Mouse (Mus musculus) olfactory bulb, adult 2 months (tissue): ENCODE data around the gene Nos1ap. TPM values are rescaled to one million over a fixed set of nuclear protein-coding genes. Genes with fewer than 3 reads are reported as not detected.

ENCODE experiments used
- H3K27ac ChIP-seq: fragments of 200-500 bp; 2 replicates; pipeline ENCODE4 v1.5.1; 2012; ENCODE audit warnings: low read depth, low read length; ENCODE audit not compliant: insufficient read depth
- H3K4me1 ChIP-seq: fragments of 200-500 bp; 2 replicates; pipeline ENCODE4 v1.6.1; 2012; ENCODE audit warnings: low read length; ENCODE audit not compliant: control insufficient read depth, insufficient read depth
- H3K4me3 ChIP-seq: fragments of 200-500 bp; 2 replicates; pipeline ENCODE4 v1.5.1; 2012; ENCODE audit warnings: mild to moderate bottlenecking, low read depth, low read length, moderate library complexity; ENCODE audit not compliant: insufficient read depth
- CTCF ChIP-seq: fragments of 200-500 bp; IDR thresholded peaks from 2 replicates; pipeline ENCODE4 v1.5.1; 2012; ENCODE audit warnings: low read depth, mild to moderate bottlenecking, low read length, moderate library complexity; ENCODE audit not compliant: insufficient read depth
- POLR2A ChIP-seq: fragments of 200-500 bp; IDR thresholded peaks from 2 replicates; pipeline ENCODE4 v1.6.1; 2012; ENCODE audit warnings: mild to moderate bottlenecking, low read depth, low read length, moderate library complexity; ENCODE audit not compliant: insufficient read depth
- WGBS: fragments of 180-500 bp; shearing (Covaris S2); methylation state at CpG from one replicate; pipeline ENCODE4 v1.1.7; 2018; 5-methylcytosine and 5-hydroxymethylcytosine counted together
- polyA plus RNA-seq: library from polyadenylated mRNA; stranded (reverse); fragments of >200 nt; gene quantifications from 2 replicates; pipeline ENCODE4 v1.2.4, GENCODE M21; 2012; ENCODE audit warnings: low replicate concordance; ENCODE audit not compliant: missing spikeins, insufficient read depth, insufficient read length

Nos1ap gene
- polyA plus RNA-seq, 1 experiment = not detected

DNA sequence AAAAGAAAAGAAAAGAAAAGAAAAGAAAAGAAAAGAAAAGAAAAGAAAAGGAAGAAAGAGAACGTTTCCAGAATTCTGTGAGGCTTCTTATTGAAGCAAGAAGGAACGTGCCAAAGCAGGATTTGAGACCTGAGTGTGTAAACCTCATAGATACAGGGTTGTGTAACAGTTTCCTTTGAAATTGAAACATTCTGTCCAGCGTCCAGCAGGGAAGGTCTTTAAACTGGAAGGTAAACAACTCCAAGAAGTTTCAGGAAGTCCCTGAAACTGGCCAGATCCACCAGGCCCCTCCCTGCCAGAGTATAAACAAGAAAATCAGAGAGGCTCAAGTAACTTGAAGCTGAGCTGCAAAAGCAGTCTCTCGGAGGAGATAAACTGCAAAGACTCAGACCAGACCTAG is 870 bp upstream of the Nos1ap start:
- 53% methylated on average over 4 of the region's 4 CpGs for WGBS
- no peak overlapping the region for H3K4me3 ChIP-seq
- H3K4me1 ChIP-seq = peaks cover 7% of the 10 kb centered on the region
- no peak for TF ChIP-seq CTCF
- no peak for TF ChIP-seq POLR2A
- no peak overlapping the region for H3K27ac ChIP-seq

DNA sequence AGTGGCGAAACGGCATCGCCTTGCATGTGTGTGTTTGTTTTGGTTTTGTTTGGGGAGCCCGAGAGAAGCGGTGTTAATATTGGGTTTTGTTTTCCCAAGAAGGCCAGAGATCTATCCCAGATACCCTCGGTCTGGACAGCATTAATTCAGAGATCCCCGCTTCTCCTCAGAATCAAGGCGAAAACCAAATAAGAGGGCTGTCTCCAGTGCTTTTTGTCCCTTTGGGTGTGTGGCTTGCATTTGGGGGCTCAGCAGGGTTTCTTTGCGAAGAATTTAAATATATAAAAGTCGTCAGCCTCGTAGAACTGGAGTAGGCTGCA is 340 bp upstream of the Nos1ap start:
- Histone ChIP-seq H3K27ac (peak overlapping the region; percentile 21; the same call in 1 of the 2 replicates), H3K4me1 (peaks cover 7% of the 10 kb centered on the region), H3K4me3 (peak overlapping the region; percentile 90)
- 2% methylated on average over 11 of the region's 11 CpGs for WGBS
- TF ChIP-seq CTCF (no peak), POLR2A (no peak)

DNA sequence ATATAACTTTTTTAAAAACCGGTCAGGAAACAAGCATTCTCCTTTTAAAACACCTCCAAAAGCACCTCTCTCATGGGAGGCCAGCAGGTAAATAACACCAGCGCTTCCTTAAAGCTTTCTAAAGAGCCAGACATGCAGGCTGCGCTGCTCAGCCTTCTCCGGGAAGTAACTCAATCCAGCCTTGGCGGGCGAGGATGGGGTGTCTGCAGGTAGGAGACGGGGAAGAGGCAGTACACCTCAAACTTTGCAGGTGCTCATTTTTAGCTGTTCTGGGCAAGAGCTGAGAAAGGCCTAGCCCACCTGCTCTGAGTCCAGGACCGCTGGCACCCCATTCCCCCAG is 812 bp downstream of the Nos1ap start:
- WGBS = 22% methylated on average over 8 of the region's 8 CpGs
- Histone ChIP-seq H3K4me1 (peaks cover 7% of the 10 kb centered on the region), H3K4me3 (peak overlapping the region; percentile 90), H3K27ac (no peak overlapping the region)
- TF ChIP-seq POLR2A (no peak), CTCF (no peak)

DNA sequence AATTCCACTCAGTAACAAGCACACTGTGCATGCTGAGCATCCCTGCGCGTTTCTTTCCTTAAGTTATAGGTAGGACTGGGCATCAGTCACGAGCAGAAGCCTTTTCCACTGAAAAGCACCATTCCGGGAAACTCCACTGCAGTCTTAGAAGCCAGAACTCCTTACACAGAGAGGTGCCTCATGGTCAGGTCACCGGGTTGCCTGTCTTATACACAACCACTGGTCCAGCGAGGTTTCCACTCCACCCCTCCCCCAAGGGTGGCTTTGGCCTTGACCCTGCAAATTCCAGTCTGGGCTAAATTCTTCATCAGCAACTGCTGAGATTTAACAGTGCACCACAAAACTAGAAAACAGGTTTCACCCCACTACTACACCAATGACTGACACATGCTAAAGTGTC is 1.3 kb downstream of the Nos1ap start:
- no peak for TF ChIP-seq POLR2A
- no peak for TF ChIP-seq CTCF
- Histone ChIP-seq H3K4me1 (peaks cover 7% of the 10 kb centered on the region), H3K27ac (no peak overlapping the region), H3K4me3 (peak overlapping the region; percentile 52)
- 47% methylated on average over 6 of the region's 6 CpGs for WGBS

DNA sequence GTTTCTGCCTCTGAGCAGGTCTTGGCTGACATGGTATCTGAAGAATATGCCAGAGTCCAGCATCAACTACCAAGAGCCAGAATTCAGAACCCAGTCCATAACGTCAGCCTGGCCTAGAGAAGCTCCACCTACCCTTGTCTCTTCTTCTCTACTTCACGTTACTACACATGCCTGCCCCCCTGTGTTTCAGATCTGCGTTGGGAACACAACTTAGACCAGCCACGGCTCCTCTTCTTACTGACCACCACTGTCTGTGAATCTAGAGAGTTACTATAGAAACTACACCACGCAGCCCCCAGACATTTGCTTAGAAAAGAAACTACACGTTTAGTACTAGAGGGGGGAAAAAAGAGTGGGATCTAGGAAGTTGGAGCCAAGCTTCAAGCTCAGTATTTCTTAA is 2.9 kb downstream of the Nos1ap start:
- TF ChIP-seq POLR2A (no peak), CTCF (no peak)
- WGBS = 62% methylated on average over 6 of the region's 6 CpGs
- no peak overlapping the region for H3K27ac ChIP-seq
- H3K4me1 ChIP-seq = peaks cover 15% of the 10 kb centered on the region
- H3K4me3 ChIP-seq = peak overlapping the region; percentile 8

DNA sequence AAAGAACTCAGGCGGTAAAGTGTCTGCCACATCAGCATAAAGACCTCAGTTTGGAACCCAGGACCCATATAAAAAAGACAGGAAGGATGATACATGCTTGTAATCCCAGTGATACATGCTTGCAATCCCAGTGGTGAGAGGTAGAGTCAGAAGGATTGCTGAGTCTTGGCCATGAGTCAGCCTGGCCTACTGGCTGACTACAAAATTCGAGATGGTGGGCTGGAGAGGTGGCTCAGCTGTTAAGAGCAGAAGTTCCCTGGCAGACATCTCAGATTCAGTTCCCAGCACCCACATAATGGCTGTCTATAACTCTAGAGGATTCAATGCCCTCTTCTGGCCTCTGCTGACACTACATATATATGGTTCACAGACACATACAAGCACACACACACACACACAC is 5.7 kb downstream of the Nos1ap start:
- TF ChIP-seq CTCF (no peak), POLR2A (no peak)
- 70% methylated on average over 2 of the region's 2 CpGs for WGBS
- Histone ChIP-seq H3K4me1 (peaks cover 22% of the 10 kb centered on the region), H3K4me3 (no peak overlapping the region), H3K27ac (no peak overlapping the region)

DNA sequence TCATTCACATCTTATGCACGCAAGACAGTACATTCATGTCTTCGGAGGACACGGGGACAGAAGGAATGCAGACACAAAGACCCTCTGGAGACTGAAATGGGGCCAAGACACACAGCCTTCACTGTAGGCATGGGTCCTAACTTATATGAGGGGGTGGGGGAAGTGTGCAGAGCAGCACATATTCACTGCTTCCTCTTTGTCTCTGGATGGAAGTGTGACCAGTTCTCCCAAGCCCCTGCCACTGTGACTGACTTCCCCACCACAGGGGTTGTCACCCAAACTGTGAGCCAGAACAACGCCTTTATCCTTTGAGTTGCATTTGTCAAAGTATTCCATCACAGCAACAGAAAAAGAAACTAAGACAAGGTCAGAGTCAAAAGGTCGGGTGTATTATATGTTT is 7.3 kb downstream of the Nos1ap start:
- Histone ChIP-seq H3K27ac (no peak overlapping the region), H3K4me3 (no peak overlapping the region), H3K4me1 (peaks cover 20% of the 10 kb centered on the region)
- 86% methylated on average over 5 of the region's 5 CpGs for WGBS
- TF ChIP-seq POLR2A (no peak), CTCF (no peak)

DNA sequence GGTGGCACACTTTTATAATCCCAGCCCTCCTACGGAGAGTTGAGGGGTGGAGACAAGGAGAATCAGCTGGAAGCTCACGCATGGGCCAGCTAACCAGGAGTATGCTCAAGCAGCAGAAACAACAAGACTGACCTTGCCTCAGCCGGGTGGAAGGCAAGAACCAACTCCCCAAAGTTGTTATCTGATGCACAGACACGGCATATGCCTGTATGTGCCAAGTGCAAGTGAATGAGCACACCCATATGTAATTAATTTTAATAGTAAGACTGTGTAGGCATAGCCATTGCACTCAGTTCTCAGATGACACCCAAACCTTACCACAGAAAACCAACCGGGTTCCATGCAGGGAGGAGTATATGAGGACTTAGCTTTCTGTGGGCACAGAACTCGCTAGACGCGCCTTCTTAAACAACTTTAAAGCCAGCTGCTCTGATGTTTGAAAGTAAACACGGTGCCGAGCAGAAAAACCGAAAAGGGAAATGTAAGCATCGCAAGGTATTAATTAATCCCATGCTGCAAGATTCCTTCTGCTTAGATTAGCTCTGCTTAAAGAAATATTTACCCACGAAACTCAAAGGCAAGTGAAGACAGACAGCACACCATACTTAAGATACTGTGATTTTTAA is 9.1 kb downstream of the Nos1ap start:
- Histone ChIP-seq H3K4me1 (peaks cover 22% of the 10 kb centered on the region), H3K27ac (peak overlapping the region; percentile 64; the same call in 1 of the 2 replicates), H3K4me3 (no peak overlapping the region)
- WGBS = 25% methylated on average over 13 of the region's 13 CpGs
- TF ChIP-seq POLR2A = no peak
- no peak for TF ChIP-seq CTCF

DNA sequence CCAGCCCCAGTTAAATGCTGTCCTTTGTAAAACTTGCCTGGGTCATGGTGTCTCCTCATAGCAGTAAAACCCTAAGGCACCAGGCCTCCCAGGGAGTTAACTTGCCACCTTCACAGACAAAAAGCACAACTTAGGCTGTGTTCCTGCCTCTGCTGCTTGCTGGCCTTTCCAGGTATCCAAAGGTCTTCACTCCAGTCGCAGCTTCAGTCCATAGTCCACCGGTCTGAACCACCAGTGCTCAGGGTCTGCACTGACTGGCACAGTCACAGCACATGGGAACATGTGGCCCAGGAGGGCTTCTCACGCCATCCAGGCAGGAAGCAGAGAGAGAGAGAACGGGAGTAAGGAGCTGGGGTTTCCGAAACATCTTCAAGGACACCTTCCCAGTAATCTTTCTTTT is 10.2 kb downstream of the Nos1ap start:
- 92% methylated on average over 5 of the region's 5 CpGs for WGBS
- no peak for TF ChIP-seq POLR2A
- TF ChIP-seq CTCF = no peak
- no peak overlapping the region for H3K4me3 ChIP-seq
- peaks cover 22% of the 10 kb centered on the region for H3K4me1 ChIP-seq
- no peak overlapping the region for H3K27ac ChIP-seq

DNA sequence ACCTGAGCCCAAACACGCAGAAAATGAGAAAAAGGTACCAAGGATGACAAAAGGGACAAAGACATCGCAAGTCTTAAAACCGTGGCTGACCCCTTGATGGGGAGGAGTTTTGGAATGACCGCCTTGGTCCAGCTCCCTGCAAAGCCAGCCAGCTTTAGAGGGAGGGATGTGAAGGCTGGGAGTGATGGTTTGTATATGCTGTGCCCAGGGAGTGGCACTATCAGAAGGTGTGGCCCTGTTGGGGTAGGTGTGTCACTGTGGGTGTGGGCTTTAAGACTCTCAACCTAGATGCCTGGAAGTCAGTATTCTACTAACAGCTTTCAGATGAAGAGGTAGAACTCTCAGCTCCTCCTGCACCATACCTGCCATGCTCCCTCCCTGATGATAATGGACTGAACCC is 10.6 kb downstream of the Nos1ap start:
- TF ChIP-seq CTCF = no peak
- no peak for TF ChIP-seq POLR2A
- H3K4me1 ChIP-seq = peaks cover 22% of the 10 kb centered on the region
- H3K4me3 ChIP-seq = no peak overlapping the region
- no peak overlapping the region for H3K27ac ChIP-seq
- WGBS = 94% methylated on average over 4 of the region's 4 CpGs
